ENCODE assay signal across 1 mouse cellular context in genomic region chr7:43466099-43466694, GRCm38 (mm10).
TF ChIP-seq lines count a peak whose summit lies in the region.

No protein-coding gene starts in this region.

TF ChIP-seq in CH12.LX, 34 proteins besides CTCF, POLR2A, EP300 and RAD21:
- TF ChIP-seq USF1 (IDR thresholded peaks at IDR 0.05; ENCODE audit: low read depth, low read length) (no peak), TCF12 (IDR thresholded peaks at IDR 0.05; ENCODE audit: low read depth, low read length) (no peak), ELF1 (IDR thresholded peaks at IDR 0.05; ENCODE audit: low read depth, low read length) (peak; percentile 19; the same call in 1 of the 2 replicates), MXI1 (IDR thresholded peaks at IDR 0.05; ENCODE audit: low read depth, low read length) (0 out of 2 replicates have a peak, but pooled peaks have one; percentile 42), MAX (IDR thresholded peaks at IDR 0.05; ENCODE audit: low read length) (peak; percentile 21; the same call in 1 of the 2 replicates), CHD2 (IDR thresholded peaks at IDR 0.05; ENCODE audit: low read length) (no peak), PAX5 (IDR thresholded peaks at IDR 0.05; ENCODE audit: low read length) (no peak), SIN3A (IDR thresholded peaks at IDR 0.05; ENCODE audit: low read length) (no peak), RCOR1 (conservative IDR thresholded peaks at IDR 0.05; ENCODE audit: low read depth, low read length) (no peak), IRF4 (IDR thresholded peaks at IDR 0.05; ENCODE audit: low read depth, low read length) (no peak), JUN (IDR thresholded peaks at IDR 0.05; ENCODE audit: insufficient read depth, low read depth, low read length) (no peak), GABPA (IDR thresholded peaks at IDR 0.05; ENCODE audit: insufficient replicate concordance, low read depth, low read length) (no peak), MEF2A (IDR thresholded peaks at IDR 0.05; ENCODE audit: borderline replicate concordance, low read depth, low read length) (no peak), MAZ (IDR thresholded peaks at IDR 0.05; ENCODE audit: low read depth, low read length) (peak; percentile 90), E2F4 (IDR thresholded peaks at IDR 0.05; ENCODE audit: insufficient replicate concordance, low read depth, low read length) (no peak), ZKSCAN1 (IDR thresholded peaks at IDR 0.05; ENCODE audit: borderline replicate concordance, low read depth, low read length) (no peak), SMC3 (IDR thresholded peaks at IDR 0.05; ENCODE audit: low read depth, low read length) (peak; percentile 96), USF2 (conservative IDR thresholded peaks at IDR 0.05; ENCODE audit: low read depth, low read length) (no peak), ZC3H11A (IDR thresholded peaks at IDR 0.05; ENCODE audit: low read depth, low read length) (peak; percentile 42; the same call in 1 of the 2 replicates), CHD1 (IDR thresholded peaks at IDR 0.05; ENCODE audit: low read depth, low read length) (no peak), NELFE (IDR thresholded peaks at IDR 0.05; ENCODE audit: low read depth, low read length) (peak; percentile 49; the same call in 1 of the 2 replicates), KAT2A (IDR thresholded peaks at IDR 0.05; ENCODE audit: insufficient replicate concordance, low read length) (no peak), JUND (conservative IDR thresholded peaks at IDR 0.05; ENCODE audit: low read depth, low read length) (no peak), MYC (IDR thresholded peaks at IDR 0.05; ENCODE audit: low read depth, low read length) (no peak), BHLHE40 (IDR thresholded peaks at IDR 0.05; ENCODE audit: low read depth, low read length) (peak; percentile 69; the same call in 1 of the 2 replicates), ETS1 (conservative IDR thresholded peaks at IDR 0.05; ENCODE audit: low read depth, low read length) (no peak), UBTF (IDR thresholded peaks at IDR 0.05; ENCODE audit: low read depth, low read length) (no peak), MAFK (IDR thresholded peaks at IDR 0.05; ENCODE audit: insufficient replicate concordance, low read length) (no peak), POLR2AphosphoS2 (IDR thresholded peaks at IDR 0.05; ENCODE audit: low read depth, low read length) (no peak), ZMIZ1 (IDR thresholded peaks at IDR 0.05; ENCODE audit: low read depth, low read length) (no peak), NRF1 (IDR thresholded peaks at IDR 0.05; ENCODE audit: low read depth, low read length) (no peak), TBP (conservative IDR thresholded peaks at IDR 0.05; ENCODE audit: low read depth, low read length) (no peak)
